Mouse (Mus musculus): ENCODE results near the gene Arap1. TPM values are rescaled to one million over a fixed set of nuclear protein-coding genes. Genes with fewer than 3 reads are reported as not detected.

Gene Arap1
- total and polyA plus RNA-seq, 2 experiments from 2014 or later, result 6.9 to 30.0 TPM

- Histone ChIP-seq H3K4me2 (ENCODE audit: low read depth, low read length, poor library complexity, severe bottlenecking) (peak overlapping the region; percentile 86), H3K4me1 (ENCODE audit: insufficient read depth, low read length) (no peaks in the 10 kb centered on the region), H3K4me3 (ENCODE audit: low read depth, low read length) (peak overlapping the region; percentile 82), H3K27me3 (ENCODE audit: insufficient read depth, low read length) (peaks cover 7% of the 10 kb centered on the region), H3K9ac (replicated peaks; ENCODE audit: low read length, poor library complexity, severe bottlenecking) (peak overlapping the region; percentile 68), H3K9me3 (ENCODE audit: low read length) (no peaks in the 10 kb centered on the region), H3K36me3 (ENCODE audit: insufficient read depth, low read length) (no peaks in the 10 kb centered on the region), H3K27ac (ENCODE audit: low read depth, low read length) (no peak overlapping the region)
- 2% methylated on average over 50 of the region's 61 CpGs for WGBS
- no peak for DNase-seq (ENCODE audit: low spot score)
- peak; percentile 50 for ATAC-seq (ENCODE audit: low FRiP score)
- no peak for TF ChIP-seq CTCF (IDR thresholded peaks at IDR 0.05)
Observed at GRCm38 (mm10) chr7:101321218-101321827, 26.5 kb upstream of the Arap1 start.

- Histone ChIP-seq H3K4me1 (ENCODE audit: insufficient read depth, low read length) (no peaks in the 10 kb centered on the region), H3K27me3 (ENCODE audit: insufficient read depth, low read length) (peaks cover 7% of the 10 kb centered on the region), H3K4me2 (ENCODE audit: low read depth, low read length, poor library complexity, severe bottlenecking) (no peak overlapping the region), H3K4me3 (ENCODE audit: low read depth, low read length) (no peak overlapping the region), H3K9ac (replicated peaks; ENCODE audit: low read length, poor library complexity, severe bottlenecking) (no peak overlapping the region), H3K9me3 (ENCODE audit: low read length) (no peaks in the 10 kb centered on the region), H3K36me3 (ENCODE audit: insufficient read depth, low read length) (no peaks in the 10 kb centered on the region), H3K27ac (ENCODE audit: low read depth, low read length) (no peak overlapping the region)
- DNase-seq (ENCODE audit: low spot score) (no peak), ATAC-seq (ENCODE audit: low FRiP score) (no peak)
- WGBS, result 73% methylated on average over 4 of the region's 4 CpGs
- TF ChIP-seq CTCF (IDR thresholded peaks at IDR 0.05), result peak; percentile 17; the same call in 1 of the 2 replicates
Observed at GRCm38 (mm10) chr7:101323141-101323594, 24.7 kb upstream of the Arap1 start.

- no peak overlapping the region for H3K4me3 ChIP-seq (ENCODE audit: low read depth, low read length)
Observed at GRCm38 (mm10) chr7:101324142-101324962, 23.5 kb upstream of the Arap1 start.

GRCm38 (mm10) chr7:101326006-101326405 is 21.9 kb upstream of the Arap1 start:
- no peak overlapping the region for H3K4me2 ChIP-seq (ENCODE audit: low read depth, low read length, poor library complexity, severe bottlenecking)
- no peak overlapping the region for H3K27ac ChIP-seq (ENCODE audit: low read depth, low read length)
- TF ChIP-seq CTCF (IDR thresholded peaks at IDR 0.05), result no peak
- 80% methylated on average over 5 of the region's 5 CpGs for WGBS
- H3K4me3 ChIP-seq (ENCODE audit: low read depth, low read length), result no peak overlapping the region
- DNase-seq (ENCODE audit: low spot score) (no peak), ATAC-seq (ENCODE audit: low FRiP score) (no peak)
- H3K9me3 ChIP-seq (ENCODE audit: low read length), result no peaks in the 10 kb centered on the region
- H3K27me3 ChIP-seq (ENCODE audit: insufficient read depth, low read length), result no peaks in the 10 kb centered on the region
- H3K9ac ChIP-seq (replicated peaks; ENCODE audit: low read length, poor library complexity, severe bottlenecking), result no peak overlapping the region
- H3K4me1 ChIP-seq (ENCODE audit: insufficient read depth, low read length), result 0 out of 2 replicates have a peak, but pooled peaks cover 2% of the 10 kb centered on the region
- H3K36me3 ChIP-seq (ENCODE audit: insufficient read depth, low read length), result no peaks in the 10 kb centered on the region

More at GRCm38 (mm10) chr7:101324142-101324962, 23.5 kb upstream of the Arap1 start:
- Histone ChIP-seq H3K27me3 (ENCODE audit: insufficient read depth, low read length) (no peaks in the 10 kb centered on the region), H3K27ac (ENCODE audit: low read depth, low read length) (no peak overlapping the region), H3K36me3 (ENCODE audit: insufficient read depth, low read length) (no peaks in the 10 kb centered on the region), H3K4me1 (ENCODE audit: insufficient read depth, low read length) (0 out of 2 replicates have a peak, but pooled peaks cover 2% of the 10 kb centered on the region), H3K9me3 (ENCODE audit: low read length) (no peaks in the 10 kb centered on the region), H3K4me2 (ENCODE audit: low read depth, low read length, poor library complexity, severe bottlenecking) (no peak overlapping the region), H3K9ac (replicated peaks; ENCODE audit: low read length, poor library complexity, severe bottlenecking) (no peak overlapping the region)
- DNase-seq (ENCODE audit: low spot score), result peak; percentile 47
- TF ChIP-seq CTCF (IDR thresholded peaks at IDR 0.05), result no peak
- WGBS, result 62% methylated on average over 6 of the region's 6 CpGs
- no peak for ATAC-seq (ENCODE audit: low FRiP score)

- Histone ChIP-seq H3K27me3 (ENCODE audit: insufficient read depth, low read length) (no peaks in the 10 kb centered on the region), H3K4me1 (ENCODE audit: insufficient read depth, low read length) (0 out of 2 replicates have a peak, but pooled peaks cover 2% of the 10 kb centered on the region), H3K36me3 (ENCODE audit: insufficient read depth, low read length) (no peaks in the 10 kb centered on the region), H3K9ac (replicated peaks; ENCODE audit: low read length, poor library complexity, severe bottlenecking) (no peak overlapping the region), H3K4me2 (ENCODE audit: low read depth, low read length, poor library complexity, severe bottlenecking) (no peak overlapping the region), H3K27ac (ENCODE audit: low read depth, low read length) (no peak overlapping the region), H3K9me3 (ENCODE audit: low read length) (no peaks in the 10 kb centered on the region), H3K4me3 (ENCODE audit: low read depth, low read length) (no peak overlapping the region)
- DNase-seq (ENCODE audit: low spot score), result no peak
- no peak for TF ChIP-seq CTCF (IDR thresholded peaks at IDR 0.05)
- 53% methylated on average over 5 of the region's 5 CpGs for WGBS
- no peak for ATAC-seq (ENCODE audit: low FRiP score)
Observed at GRCm38 (mm10) chr7:101327263-101327662, 20.6 kb upstream of the Arap1 start.

GRCm38 (mm10) chr7:101327786-101328185 is 20.1 kb upstream of the Arap1 start:
- no peak overlapping the region for H3K9ac ChIP-seq (replicated peaks; ENCODE audit: low read length, poor library complexity, severe bottlenecking)

More at GRCm38 (mm10) chr7:101327786-101328185, 20.1 kb upstream of the Arap1 start:
- DNase-seq (ENCODE audit: low spot score) (no peak), ATAC-seq (ENCODE audit: low FRiP score) (no peak)
- H3K27ac ChIP-seq (ENCODE audit: low read depth, low read length), result no peak overlapping the region
- no peak for TF ChIP-seq CTCF (IDR thresholded peaks at IDR 0.05)
- no peaks in the 10 kb centered on the region for H3K36me3 ChIP-seq (ENCODE audit: insufficient read depth, low read length)
- 0 out of 2 replicates have a peak, but pooled peaks cover 2% of the 10 kb centered on the region for H3K4me1 ChIP-seq (ENCODE audit: insufficient read depth, low read length)
- H3K9me3 ChIP-seq (ENCODE audit: low read length), result no peaks in the 10 kb centered on the region
- 81% methylated on average over 2 of the region's 2 CpGs for WGBS
- H3K27me3 ChIP-seq (ENCODE audit: insufficient read depth, low read length), result no peaks in the 10 kb centered on the region
- H3K4me3 ChIP-seq (ENCODE audit: low read depth, low read length), result no peak overlapping the region
- no peak overlapping the region for H3K4me2 ChIP-seq (ENCODE audit: low read depth, low read length, poor library complexity, severe bottlenecking)
